Mouse (Mus musculus): Measurements from ENCODE around the gene Dab1.

The Dab1 gene

DNA sequence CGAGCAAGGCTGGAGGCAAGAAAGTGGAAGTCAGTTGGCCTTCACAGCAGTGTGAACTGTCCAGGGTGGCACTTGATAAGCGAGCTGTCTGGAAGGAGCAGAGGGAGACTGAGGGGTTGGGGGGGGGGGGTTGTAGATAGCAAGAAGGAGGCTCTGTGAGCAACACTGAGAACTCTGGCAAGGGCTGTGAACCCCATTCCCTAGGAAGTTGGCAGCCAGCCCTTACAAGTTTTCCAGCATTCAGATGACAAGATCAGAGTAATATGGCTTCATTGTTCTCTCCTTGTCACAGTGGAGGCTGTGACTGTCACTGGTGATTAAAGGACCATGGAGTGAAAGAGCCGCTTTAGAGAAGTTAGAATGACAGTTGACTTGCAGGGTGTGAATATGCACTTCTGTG is 662.4 kb downstream of the Dab1 start:
- DNase-seq: no peak

GRCm38 (mm10) chr4:104283906-104284305 is 664.7 kb downstream of the Dab1 start:
- DNase-seq: no peak

- DNase-seq: no peak
Measured at GRCm38 (mm10) chr4:104288401-104288800, 669.2 kb downstream of the Dab1 start.

DNA sequence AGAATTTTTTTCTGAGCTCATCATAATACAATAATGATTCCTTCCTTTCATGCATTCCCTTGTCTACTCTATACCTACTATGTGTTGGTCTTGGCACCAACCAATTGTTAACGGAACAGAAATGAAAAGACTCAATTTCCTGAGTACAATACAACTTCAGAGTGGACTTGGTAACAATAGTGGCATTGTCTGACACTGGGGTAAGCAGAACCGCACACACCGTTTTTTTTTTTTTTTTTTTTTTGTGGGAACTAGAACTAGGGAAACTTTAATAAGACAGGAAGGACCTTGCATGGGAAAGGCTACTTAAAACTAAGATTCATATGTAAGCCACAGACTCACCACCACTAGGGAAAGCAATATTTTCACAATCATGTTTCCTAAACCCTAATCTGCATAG is 682.6 kb downstream of the Dab1 start:
- DNase-seq: no peak

DNA sequence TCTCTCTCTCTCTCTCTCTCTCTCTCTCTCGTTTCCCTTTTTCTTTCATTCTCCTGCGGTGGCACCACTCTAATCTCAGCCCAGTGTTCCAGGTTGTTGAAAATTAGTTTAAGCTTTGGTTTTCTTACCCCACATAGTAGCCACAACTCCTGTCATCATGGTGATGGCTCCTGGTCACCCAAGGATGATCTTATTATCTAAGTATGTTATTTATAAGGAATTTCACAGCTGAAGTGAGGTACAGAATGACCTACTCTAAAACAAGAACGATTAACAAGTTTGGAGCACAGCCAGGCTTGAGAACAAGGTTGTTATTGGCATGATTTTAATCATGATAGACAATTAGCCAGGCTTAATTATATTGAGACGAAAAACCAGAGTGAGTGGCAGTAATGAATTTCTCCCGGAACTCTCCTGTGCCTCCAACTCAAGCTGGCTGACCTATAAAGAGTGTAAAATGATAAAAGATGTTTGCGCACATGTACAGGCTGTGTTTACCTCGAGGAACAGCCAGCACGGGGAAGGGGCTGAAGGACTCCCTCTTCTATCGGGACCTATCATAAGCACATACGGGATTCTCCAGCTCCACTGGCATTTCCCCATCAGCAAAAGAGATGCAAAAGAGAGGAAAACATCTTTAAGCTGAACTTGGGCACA is 684.0 kb downstream of the Dab1 start:
- DNase-seq: no peak

DNA sequence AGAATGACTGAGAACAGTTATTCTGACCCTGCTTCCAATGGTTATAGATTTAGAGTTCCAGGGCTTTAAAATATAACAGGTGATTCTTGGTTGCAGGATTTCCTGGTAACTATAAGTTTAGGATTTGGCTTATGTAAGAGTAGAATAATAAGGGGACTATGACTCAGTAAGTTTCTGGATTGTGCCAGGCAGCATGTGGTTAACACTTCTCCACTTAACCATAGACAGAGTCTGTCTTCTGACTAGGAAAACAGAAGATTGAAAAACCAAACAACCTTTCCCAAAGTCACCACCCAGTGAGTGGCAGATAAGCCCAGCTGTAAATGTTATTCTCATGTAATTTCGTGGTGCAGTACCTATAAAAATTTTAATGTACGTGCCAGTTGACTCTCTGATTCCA is 688.6 kb downstream of the Dab1 start:
- DNase-seq: no peak

- DNase-seq: no peak
Measured at GRCm38 (mm10) chr4:104326221-104326620, 707.1 kb downstream of the Dab1 start.

GRCm38 (mm10) chr4:104331896-104332295 is 712.7 kb downstream of the Dab1 start:
- no peak for DNase-seq

- DNase-seq: no peak
Measured at GRCm38 (mm10) chr4:104332399-104332798, 713.2 kb downstream of the Dab1 start.

- DNase-seq: no peak
Measured at GRCm38 (mm10) chr4:104337279-104337678, 718.1 kb downstream of the Dab1 start.

DNA sequence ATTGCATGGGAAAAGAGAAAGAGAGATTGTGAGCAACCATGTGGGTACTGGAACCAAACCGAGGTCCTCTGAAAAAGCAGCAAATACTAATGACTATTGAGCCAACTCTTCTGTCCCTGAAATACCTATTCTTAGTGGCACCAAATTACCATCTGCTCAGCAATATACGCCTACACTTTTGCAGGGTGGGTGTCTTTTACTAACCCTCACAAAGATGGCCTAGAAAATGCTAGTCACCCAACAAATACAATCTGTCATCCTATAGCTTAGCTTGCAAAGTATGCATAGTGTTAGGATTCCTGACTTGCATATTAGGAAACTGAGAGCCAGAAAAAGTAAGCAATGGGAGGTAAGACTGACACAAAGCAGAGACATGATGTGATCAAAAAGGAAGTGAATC is 719.2 kb downstream of the Dab1 start:
- no peak for DNase-seq

- no peak for DNase-seq
Measured at GRCm38 (mm10) chr4:104361345-104361744, 742.2 kb downstream of the Dab1 start.

DNA sequence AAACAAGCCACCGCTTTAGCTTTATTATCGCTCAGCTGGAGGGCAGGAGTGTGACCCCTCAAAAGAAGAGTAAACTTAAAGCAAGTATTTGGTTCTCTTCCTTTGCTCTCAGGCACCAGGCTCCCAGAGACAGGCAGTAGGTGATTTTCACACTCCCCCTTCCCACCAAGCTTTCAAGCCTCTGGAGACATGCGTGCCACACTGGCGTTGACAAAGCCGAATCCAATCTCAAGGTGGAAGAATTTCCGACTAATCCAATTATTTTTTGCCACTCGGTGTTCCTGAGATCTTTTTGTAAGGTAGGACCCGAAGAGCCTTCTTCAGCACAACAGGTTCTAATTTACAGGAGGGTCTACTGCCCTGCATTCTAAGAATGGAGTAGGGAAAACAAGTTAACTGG is 747.3 kb downstream of the Dab1 start:
- DNase-seq: no peak

DNA sequence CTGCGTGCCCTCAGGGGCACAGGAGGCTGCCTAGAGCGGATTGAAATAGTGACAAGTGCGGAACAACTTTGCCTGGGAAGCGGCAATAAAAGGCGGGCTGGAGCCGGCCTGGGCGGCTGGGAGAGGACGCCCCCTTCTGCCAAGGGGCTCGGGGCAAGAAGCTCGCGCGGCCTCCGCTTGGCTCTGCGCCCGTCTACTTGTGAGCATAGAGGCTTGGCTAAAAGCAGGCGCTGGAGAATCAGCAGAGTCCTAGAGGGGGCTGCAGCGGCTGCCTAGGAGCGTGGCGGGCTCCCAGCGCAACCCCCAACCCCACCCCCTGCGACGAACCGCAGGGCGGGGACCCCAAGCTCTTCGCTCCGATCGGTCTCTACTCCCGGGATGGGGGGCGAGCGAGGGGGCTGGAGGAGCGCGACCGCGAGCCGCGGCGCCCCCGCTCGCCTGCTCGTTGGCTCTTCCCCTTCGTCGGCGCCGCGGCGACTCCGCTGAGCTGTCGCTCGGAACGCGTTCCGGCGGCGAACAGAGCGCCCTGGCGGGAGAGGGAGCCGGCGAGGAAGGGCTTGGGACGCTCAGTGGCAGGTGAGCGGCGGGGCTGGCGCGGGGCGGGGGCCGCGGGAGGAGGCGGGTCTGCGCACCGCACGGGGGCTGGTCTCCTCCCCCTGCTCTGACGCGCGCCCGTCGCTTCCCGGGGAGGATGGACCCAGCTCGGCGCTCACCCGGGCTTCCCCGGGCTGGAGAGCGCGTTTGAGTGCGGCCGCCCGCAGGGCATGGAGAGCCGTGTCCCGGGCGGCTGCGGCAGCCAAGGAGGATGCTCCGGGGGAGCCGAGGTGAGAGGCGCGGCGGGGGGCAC is 748.0 kb downstream of the Dab1 start:
- DNase-seq: peak; percentile 85 to 89

DNA sequence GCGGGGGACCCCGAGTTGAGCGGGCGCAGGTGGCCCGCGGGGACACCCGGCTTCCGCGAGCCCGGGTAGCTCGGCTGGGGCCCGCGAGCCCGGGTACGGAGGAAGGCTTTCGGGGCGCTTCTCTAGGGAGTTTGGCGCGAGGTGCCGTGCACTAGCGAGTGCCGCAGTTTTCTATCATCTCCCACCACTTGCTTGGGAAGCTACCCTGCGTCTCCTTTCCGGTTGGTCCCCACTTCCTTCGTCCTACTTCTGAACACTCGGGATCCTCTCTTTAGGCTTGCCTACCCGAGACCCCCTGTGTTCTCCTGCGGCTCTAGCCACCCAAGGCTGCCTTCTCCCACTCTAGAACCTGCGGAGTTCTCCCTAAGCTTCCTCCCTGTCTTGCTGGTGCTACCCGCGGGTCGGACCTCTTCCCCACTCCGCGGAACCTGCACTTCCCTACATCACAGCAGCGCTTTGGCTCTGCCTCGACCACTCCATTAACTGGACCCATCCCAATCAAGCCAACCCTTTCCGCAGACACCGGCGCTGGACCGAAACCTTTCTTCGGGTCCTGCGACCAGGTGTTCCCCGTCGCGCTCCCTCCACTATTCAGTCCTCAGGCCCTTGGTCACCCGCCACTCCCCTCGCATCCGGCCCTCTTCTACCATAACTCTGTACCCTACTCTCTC is 748.7 kb downstream of the Dab1 start:
- peak; percentile 66 to 76 for DNase-seq

GRCm38 (mm10) chr4:104368561-104369021 is 749.4 kb downstream of the Dab1 start:
- peak; percentile 84 to 88 for DNase-seq

GRCm38 (mm10) chr4:104369091-104369490 is 749.9 kb downstream of the Dab1 start:
- DNase-seq: no peak

- no peak for DNase-seq
Measured at GRCm38 (mm10) chr4:104371136-104371535, 752.0 kb downstream of the Dab1 start.

- no peak for DNase-seq
Measured at GRCm38 (mm10) chr4:104374191-104374590, 755.0 kb downstream of the Dab1 start.

- DNase-seq: peak in 1 of 2 experiments; percentile 44
Measured at GRCm38 (mm10) chr4:104384704-104385103, 765.5 kb downstream of the Dab1 start.

DNA sequence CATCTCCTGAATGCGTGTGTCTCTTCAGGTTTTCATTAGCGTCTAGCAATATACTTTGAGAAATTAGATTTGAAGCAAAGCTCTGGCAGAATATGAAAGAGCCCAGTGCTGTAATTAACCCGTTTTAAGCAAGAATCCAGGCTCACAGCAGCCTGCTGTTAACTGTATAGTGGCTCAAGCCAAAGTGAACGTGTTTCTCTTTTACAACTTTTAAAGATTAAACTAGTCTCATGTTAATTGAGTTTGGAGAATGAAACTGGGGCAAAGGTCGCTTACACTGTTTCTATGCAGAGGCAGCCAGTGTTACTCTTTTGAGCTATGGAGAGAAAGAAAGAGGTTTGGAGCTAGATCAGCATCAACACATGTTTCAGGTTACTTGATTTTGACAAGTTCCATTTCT is 766.1 kb downstream of the Dab1 start:
- DNase-seq: no peak

- no peak for DNase-seq
Measured at GRCm38 (mm10) chr4:104395515-104395914, 776.4 kb downstream of the Dab1 start.

- DNase-seq: no peak
Measured at GRCm38 (mm10) chr4:104396095-104396494, 776.9 kb downstream of the Dab1 start.

Data from cerebellum, postnatal 25 days (tissue).